Mouse (Mus musculus) midbrain, embryonic 11.5 days (tissue): ENCODE measurements around the gene Gm45021. TPM values are rescaled to one million over a fixed set of nuclear protein-coding genes. Genes with fewer than 3 reads are reported as not detected.
"Not testable (repeated sequence)": the region's sequence is repeated elsewhere in the genome, so short reads cannot be mapped to it uniquely, and the experiment has no call there.

Source experiments
- ATAC-seq: fragments of 200-750 bp; cut with Nextera tagmentation; 2 replicates; pipeline ENCODE4 v1.8.0; 2017; ENCODE audit warnings: moderate TSS enrichment, moderate library complexity; ENCODE audit not compliant: low FRiP score
- DNase-seq: peaks from one replicate; pipeline ENCODE4 v3.0.0; 2015; ENCODE audit warnings: low spot score; ENCODE audit errors: missing footprints
- H3K27ac ChIP-seq: fragments of 300-500 bp; sonication (generic); 2 replicates; pipeline ENCODE4 v1.5.1; 2014; ENCODE audit warnings: low read depth, low read length
- H3K27me3 ChIP-seq: fragments of 300-500 bp; sonication (generic); 2 replicates; pipeline ENCODE4 v1.6.1; 2014; ENCODE audit warnings: mild to moderate bottlenecking, low read length, moderate library complexity, mixed read lengths; ENCODE audit not compliant: control insufficient read depth, insufficient read depth
- H3K36me3 ChIP-seq: fragments of 300-500 bp; sonication (generic); 2 replicates; pipeline ENCODE4 v1.6.1; 2014; ENCODE audit warnings: mild to moderate bottlenecking, low read length, moderate library complexity, mixed read lengths; ENCODE audit not compliant: control insufficient read depth, insufficient read depth
- H3K4me1 ChIP-seq: fragments of 300-500 bp; sonication (generic); 2 replicates; pipeline ENCODE4 v1.6.1; 2014; ENCODE audit warnings: low read length; ENCODE audit not compliant: control insufficient read depth, insufficient read depth
- H3K4me2 ChIP-seq: fragments of 300-500 bp; sonication (generic); 2 replicates; pipeline ENCODE4 v1.6.1; 2014; ENCODE audit warnings: mild to moderate bottlenecking, moderate library complexity
- H3K4me3 ChIP-seq: fragments of 300-500 bp; sonication (generic); 2 replicates; pipeline ENCODE4 v1.5.1; 2014; ENCODE audit warnings: low read depth, low read length
- H3K9ac ChIP-seq: fragments of 300-500 bp; sonication (generic); 2 replicates; pipeline ENCODE4 v1.6.1; 2014; ENCODE audit warnings: low read length
- H3K9me3 ChIP-seq: fragments of 300-500 bp; sonication (generic); 2 replicates; pipeline ENCODE4 v1.6.1; 2016; ENCODE audit warnings: low read length; ENCODE audit not compliant: control insufficient read depth
- WGBS: fragments of 180-500 bp; shearing (Covaris S2); extraction: QIAGEN DNeasy Blood & Tissue Kit; methylation state at CpG from one replicate; pipeline ENCODE4 v1.1.7; 2014; 5-methylcytosine and 5-hydroxymethylcytosine counted together
- polyA plus RNA-seq: library from polyadenylated mRNA; unstranded; fragments of >200 nt; fragmentation: Nextera tagmentation; extraction: Ambion mirVana; gene quantifications from 2 replicates; pipeline ENCODE4 v1.2.1, GENCODE M21; 2014

The Gm45021 gene
- polyA plus RNA-seq, 1 experiment from 2014 or later = not detected

GRCm38 (mm10) chr6:48622186-48622843 is 32.9 kb downstream of the Gm45021 start:
- WGBS = 84% methylated on average over 8 of the region's 8 CpGs
- not testable (repeated sequence) for H3K27ac ChIP-seq, H3K4me2 ChIP-seq, H3K4me3 ChIP-seq, ATAC-seq, H3K4me1 ChIP-seq, H3K9me3 ChIP-seq, H3K9ac ChIP-seq, DNase-seq, H3K36me3 ChIP-seq, H3K27me3 ChIP-seq

- H3K4me2 ChIP-seq = no peak overlapping the region
- H3K27me3 ChIP-seq = peaks cover 10% of the 10 kb centered on the region
- no peak overlapping the region for H3K4me3 ChIP-seq
- H3K9ac ChIP-seq = no peak overlapping the region
- WGBS = 29% methylated on average over 1 of the region's 1 CpGs
- DNase-seq (no peak), ATAC-seq (no peak)
- H3K27ac ChIP-seq = no peak overlapping the region
- H3K4me1 ChIP-seq = no peaks in the 10 kb centered on the region
- H3K9me3 ChIP-seq = no peaks in the 10 kb centered on the region
- H3K36me3 ChIP-seq = peaks cover 7% of the 10 kb centered on the region; the same call in 1 of the 2 replicates
Measured at GRCm38 (mm10) chr6:48623460-48623859, 34.0 kb downstream of the Gm45021 start.

GRCm38 (mm10) chr6:48626464-48626863 is 37.1 kb downstream of the Gm45021 start, which contains the start of gene AI854703:
TSS of gene AI854703 (plus strand) at chr6:48626764.
- peaks cover 25% of the 10 kb centered on the region for H3K27me3 ChIP-seq
- WGBS = 22% methylated on average over 8 of the region's 8 CpGs

GRCm38 (mm10) chr6:48626984-48627383 is 37.6 kb downstream of the Gm45021 start:
- peak overlapping the region; percentile 67 for H3K4me2 ChIP-seq
- H3K4me3 ChIP-seq = peak overlapping the region; percentile 28
- DNase-seq (peak; percentile 94), ATAC-seq (peak; percentile 44)
- WGBS = 1% methylated on average over 32 of the region's 32 CpGs
- H3K36me3 ChIP-seq = no peaks in the 10 kb centered on the region
- H3K27ac ChIP-seq = no peak overlapping the region
- H3K9me3 ChIP-seq = no peaks in the 10 kb centered on the region
- peaks cover 25% of the 10 kb centered on the region for H3K27me3 ChIP-seq
- no peaks in the 10 kb centered on the region; the same call in 1 of the 2 replicates for H3K4me1 ChIP-seq
- H3K9ac ChIP-seq = peak overlapping the region; percentile 5

More at GRCm38 (mm10) chr6:48626464-48626863, 37.1 kb downstream of the Gm45021 start, which contains the start of gene AI854703:
- Histone ChIP-seq H3K9ac (peak within 1 kb of the TSS; percentile 5), H3K4me1 (no peaks in the 10 kb centered on the region; the same call in 1 of the 2 replicates), H3K36me3 (no peaks in the 10 kb centered on the region), H3K4me3 (peak within 1 kb of the TSS; percentile 28), H3K9me3 (no peaks in the 10 kb centered on the region), H3K4me2 (peak within 1 kb of the TSS; percentile 67), H3K27ac (no peak within 1 kb of the TSS)
- no peak for DNase-seq
- ATAC-seq = no peak

GRCm38 (mm10) chr6:48627511-48627924 is 38.1 kb downstream of the Gm45021 start:
- 11% methylated on average over 7 of the region's 7 CpGs for WGBS
- Histone ChIP-seq H3K36me3 (no peaks in the 10 kb centered on the region), H3K4me3 (peak overlapping the region; percentile 28), H3K4me1 (no peaks in the 10 kb centered on the region; the same call in 1 of the 2 replicates), H3K9ac (no peak overlapping the region), H3K4me2 (peak overlapping the region; percentile 67), H3K27ac (no peak overlapping the region), H3K9me3 (no peaks in the 10 kb centered on the region), H3K27me3 (peaks cover 25% of the 10 kb centered on the region)
- no peak for DNase-seq
- ATAC-seq = no peak; the same call in 1 of the 2 replicates

GRCm38 (mm10) chr6:48628377-48628776 is 39.0 kb downstream of the Gm45021 start:
- Histone ChIP-seq H3K4me3 (no peak overlapping the region), H3K4me1 (no peaks in the 10 kb centered on the region; the same call in 1 of the 2 replicates), H3K36me3 (no peaks in the 10 kb centered on the region), H3K9me3 (no peaks in the 10 kb centered on the region), H3K9ac (no peak overlapping the region), H3K4me2 (no peak overlapping the region), H3K27me3 (peaks cover 25% of the 10 kb centered on the region), H3K27ac (no peak overlapping the region)
- 91% methylated on average over 3 of the region's 3 CpGs for WGBS
- no peak for ATAC-seq
- DNase-seq = no peak

- Histone ChIP-seq H3K27ac (no peak overlapping the region), H3K36me3 (no peaks in the 10 kb centered on the region), H3K9me3 (no peaks in the 10 kb centered on the region), H3K27me3 (peaks cover 25% of the 10 kb centered on the region), H3K4me1 (no peaks in the 10 kb centered on the region; the same call in 1 of the 2 replicates), H3K9ac (peak overlapping the region; percentile 51), H3K4me2 (peak overlapping the region; percentile 68), H3K4me3 (peak overlapping the region; percentile 36)
- WGBS = 11% methylated on average over 54 of the region's 54 CpGs
- DNase-seq (peak; percentile 89), ATAC-seq (peak; percentile 59)
Measured at GRCm38 (mm10) chr6:48628808-48629660, 39.6 kb downstream of the Gm45021 start.

GRCm38 (mm10) chr6:48629661-48630034 is 40.2 kb downstream of the Gm45021 start:
- Histone ChIP-seq H3K9ac (peak overlapping the region; percentile 51), H3K4me1 (no peaks in the 10 kb centered on the region; the same call in 1 of the 2 replicates), H3K4me3 (peak overlapping the region; percentile 36), H3K4me2 (peak overlapping the region; percentile 68), H3K27ac (no peak overlapping the region), H3K9me3 (no peaks in the 10 kb centered on the region), H3K27me3 (peaks cover 25% of the 10 kb centered on the region), H3K36me3 (no peaks in the 10 kb centered on the region)
- peak; percentile 45 for ATAC-seq
- DNase-seq = peak; percentile 91
- 44% methylated on average over 13 of the region's 13 CpGs for WGBS

GRCm38 (mm10) chr6:48630831-48631230 is 41.4 kb downstream of the Gm45021 start:
- Histone ChIP-seq H3K27ac (no peak overlapping the region), H3K4me2 (no peak overlapping the region), H3K9ac (no peak overlapping the region), H3K27me3 (peaks cover 25% of the 10 kb centered on the region), H3K4me3 (no peak overlapping the region), H3K9me3 (no peaks in the 10 kb centered on the region), H3K36me3 (no peaks in the 10 kb centered on the region), H3K4me1 (no peaks in the 10 kb centered on the region; the same call in 1 of the 2 replicates)
- WGBS = 92% methylated on average over 8 of the region's 8 CpGs
- ATAC-seq (no peak), DNase-seq (no peak)
